Mouse (Mus musculus): ENCODE measurements around the gene Fbxo10.
"Not testable (repeated sequence)": the region's sequence is repeated elsewhere in the genome, so short reads cannot be mapped to it uniquely, and the experiment has no call there.

Gene Fbxo10

DNA sequence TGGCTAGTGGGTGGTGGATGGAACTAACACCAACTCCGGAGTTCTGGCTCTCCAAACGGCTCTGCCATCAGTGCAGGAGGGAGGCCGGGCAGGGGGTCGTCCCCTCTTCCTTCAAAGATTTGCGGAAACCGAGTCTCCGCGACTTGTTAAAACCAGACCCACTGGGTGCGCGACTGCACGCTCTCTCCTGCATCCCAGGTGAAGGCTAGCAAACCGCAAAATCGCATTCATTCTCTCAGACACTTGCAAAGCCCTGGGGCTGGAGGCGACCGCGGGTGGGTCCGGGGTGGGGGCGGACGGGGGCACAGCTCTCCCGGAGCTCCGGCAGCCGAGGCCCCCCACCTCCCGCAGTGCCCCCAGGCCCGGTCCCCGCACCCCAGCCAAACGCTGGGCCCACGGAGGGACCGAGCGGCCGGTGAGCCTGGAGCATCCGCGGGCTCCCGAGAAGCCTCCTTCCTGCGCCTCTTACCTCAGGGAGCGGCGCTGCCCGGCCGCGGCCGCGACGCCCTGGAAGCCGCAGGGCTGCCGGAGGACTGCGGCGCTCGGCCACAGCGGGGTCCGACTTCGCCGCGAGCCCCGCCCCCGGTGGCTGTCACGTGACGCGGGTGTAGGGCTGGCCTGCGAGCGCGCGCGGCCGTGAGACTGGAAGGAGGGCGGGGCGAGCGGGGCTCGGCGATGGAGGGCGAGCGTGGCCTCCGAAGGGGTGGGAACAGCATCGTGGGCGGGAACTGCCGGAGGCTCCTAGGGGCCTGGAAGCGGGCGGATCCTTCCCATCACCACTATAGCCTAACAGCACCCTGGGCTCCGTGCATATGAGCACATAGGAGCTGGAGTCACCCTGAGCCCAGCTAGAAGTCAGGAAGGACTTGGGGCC, at the start of gene Fbxo10:
Gene Fbxo10, minus strand, starts transcription at position 584 of the 874 bp plus-strand sequence.
- peak; percentile 96 for DNase-seq (ENCODE audit: low read depth)

DNA sequence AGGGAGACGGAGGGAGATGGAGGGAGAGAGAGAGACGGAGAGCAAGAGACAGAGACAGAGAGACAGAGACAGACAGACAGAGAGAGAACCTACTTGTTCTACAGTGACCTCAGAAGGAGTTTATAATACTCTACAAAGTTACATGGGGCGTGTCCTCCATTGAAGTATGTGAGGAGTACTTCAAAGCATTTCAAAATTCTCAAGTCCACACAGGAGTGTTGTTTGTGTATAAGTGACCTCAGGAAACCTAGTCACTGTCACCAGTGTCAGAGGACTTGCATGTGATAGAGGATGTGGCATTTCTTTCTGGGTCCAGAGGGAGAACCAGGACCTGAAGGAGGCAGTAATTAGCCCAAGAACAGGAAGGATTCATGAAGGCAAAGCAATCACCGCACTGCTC, 46.6 kb upstream of the Fbxo10 start:
- DNase-seq (ENCODE audit: low read depth): no peak

DNA sequence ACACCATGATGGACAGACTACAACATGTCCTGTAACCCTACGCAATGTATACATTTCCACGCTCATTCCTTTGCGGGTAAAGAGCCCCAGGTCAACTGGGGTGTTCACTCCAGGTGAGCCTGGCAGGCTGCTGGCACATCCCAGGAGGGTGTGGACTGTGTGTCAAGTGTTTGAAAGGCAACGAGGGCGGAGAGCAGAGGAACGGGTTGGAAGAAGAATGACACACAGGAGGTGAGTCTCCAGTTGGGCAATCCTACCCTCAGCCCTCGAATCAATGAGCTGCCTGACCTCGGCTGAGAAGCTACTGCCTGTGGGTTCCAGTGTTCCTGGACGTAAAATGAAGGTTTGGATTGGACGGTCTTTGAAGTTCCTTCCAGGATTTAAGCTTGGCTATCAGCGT, 36.9 kb upstream of the Fbxo10 start:
- no peak for DNase-seq (ENCODE audit: low read depth)

DNA sequence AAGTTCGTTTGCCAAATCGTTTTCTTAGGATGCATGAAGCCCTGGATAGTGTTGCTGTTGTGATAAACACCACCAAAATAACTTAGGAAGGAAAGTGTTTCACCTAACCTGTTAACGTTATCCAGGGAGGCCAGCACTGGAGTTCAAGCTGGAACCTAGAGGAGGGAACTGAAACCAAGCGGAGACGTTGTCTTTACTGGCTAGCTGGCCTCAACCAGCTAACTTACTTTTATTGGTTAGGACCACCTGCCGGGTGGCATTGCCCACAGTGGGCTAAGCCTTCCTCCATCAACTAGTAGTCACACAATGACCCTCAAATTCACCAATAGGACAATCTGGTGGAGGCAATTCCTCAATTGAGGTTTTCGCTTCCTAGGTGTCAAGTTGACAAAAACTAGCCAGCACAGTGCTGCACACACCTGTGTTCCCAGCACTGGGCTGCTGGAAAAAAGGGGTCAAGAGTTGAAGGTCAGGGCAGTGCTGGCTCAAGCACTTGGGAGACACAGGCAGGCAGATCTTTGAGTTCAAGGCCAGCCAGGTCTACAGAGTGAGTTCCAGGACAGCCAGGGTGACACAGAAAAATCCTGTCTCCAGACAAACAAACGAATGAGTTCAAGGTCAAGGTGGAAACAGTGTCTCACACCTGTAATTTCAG, 24.2 kb upstream of the Fbxo10 start:
- DNase-seq (ENCODE audit: low read depth): no peak

DNA sequence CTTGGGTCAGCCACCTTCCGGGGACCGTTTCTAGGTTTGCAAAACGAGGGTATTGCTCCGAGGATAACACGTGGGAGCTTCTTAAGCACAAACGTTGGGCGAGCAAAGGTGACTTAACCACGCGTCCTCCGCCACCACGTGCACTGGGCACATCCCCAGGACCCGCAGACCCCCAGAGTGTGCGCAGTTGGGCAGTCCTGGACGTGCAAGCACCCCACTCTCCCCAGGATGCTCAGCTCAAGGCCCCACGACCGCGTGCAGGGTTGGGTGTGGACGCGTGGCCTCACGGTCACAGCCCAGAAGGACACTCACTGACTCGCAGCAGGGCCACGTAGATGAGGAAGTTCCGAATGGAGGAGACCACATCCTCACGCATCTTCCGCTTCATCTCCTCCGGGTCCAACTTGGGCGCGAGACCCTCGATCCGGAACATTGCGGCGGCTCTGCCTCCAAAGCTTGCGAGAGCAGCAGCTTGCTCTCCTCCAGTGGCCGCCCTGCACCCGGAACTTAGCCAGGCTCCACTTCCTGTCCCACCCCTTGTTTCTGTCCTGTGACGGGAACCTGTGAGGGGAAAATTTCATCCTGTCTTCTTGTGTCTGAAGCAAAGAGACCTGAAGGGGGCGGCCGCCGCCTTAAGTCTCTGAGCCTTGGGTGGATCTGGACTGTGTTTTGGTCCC, 23.3 kb upstream of the Fbxo10 start, which contains the start of gene Tomm5:
Gene Tomm5, minus strand, starts transcription at position 514 of the 677 bp plus-strand sequence.
- DNase-seq (ENCODE audit: low read depth): peak; percentile 93

DNA sequence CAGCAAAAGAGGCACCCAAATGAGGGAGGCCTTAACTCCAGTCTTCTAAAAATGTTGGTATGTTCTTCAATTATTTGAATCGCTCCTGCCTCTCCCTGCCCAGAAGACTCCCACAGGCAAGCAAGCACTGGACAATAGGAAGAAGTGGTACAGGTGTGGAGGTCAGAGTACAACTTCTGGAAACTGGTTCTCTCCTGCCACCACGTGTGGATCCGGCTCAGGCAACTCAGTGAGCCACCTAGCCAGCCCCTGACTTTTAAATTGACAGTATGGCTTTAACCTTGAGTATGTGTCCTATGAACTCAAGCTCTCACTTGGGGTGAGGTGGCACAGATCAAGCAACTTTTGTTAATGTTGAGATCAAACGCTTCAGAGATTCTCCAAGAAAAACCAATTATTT, 22.7 kb upstream of the Fbxo10 start:
- DNase-seq (ENCODE audit: low read depth): no peak

DNA sequence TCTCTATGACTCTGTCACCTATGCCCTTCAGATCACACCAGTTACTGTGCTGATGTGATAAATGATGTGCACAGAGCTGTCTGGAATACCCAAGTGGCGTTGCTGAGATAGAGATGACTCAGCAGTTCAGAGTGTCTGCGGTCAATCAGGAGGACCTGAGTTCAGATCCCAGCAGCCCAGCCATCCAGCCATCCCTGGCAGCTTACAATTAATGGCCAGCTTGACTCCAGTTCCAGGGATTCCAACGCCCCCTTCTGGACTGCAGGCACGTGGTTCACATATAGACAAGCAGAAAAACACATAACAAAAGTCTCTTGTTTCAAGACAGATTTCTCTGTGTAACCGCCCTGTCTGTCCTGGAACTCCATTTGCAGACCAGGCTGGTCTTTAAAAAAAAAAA, 22.0 kb upstream of the Fbxo10 start:
- peak; percentile 37 for DNase-seq (ENCODE audit: low read depth)

DNA sequence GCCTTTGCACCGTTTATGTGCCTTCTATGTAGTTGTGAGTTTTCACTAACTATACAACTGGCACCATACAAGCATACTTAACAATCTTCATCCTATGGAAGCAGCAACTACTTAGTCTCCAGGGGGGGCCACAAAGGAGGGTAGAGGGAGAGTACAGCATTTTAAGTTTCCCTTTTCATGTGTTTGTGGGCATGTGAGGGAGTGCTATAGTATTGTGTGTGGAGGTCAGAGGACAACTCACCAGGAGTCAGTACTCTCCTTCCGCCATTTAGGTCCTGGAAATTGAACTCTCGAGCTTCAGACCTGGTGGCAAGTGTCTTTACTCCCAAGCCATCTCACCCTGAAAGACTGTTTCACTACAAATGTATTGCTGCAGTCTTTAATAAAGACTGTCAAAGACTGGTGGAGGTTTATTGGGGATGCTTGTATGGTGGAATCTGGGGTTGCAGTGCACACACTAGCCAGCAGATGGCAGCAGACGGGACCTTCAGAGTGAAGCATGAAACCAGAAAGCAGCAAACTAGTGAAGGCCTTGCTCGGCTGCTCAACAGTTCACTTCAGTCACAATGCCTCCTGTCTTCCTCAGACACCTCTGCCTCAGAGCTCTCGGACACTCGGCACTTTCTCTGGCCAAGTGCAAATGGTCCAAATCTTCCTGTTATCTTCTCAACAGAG, 12.9 kb upstream of the Fbxo10 start:
- DNase-seq (ENCODE audit: low read depth): peak; percentile 86

DNA sequence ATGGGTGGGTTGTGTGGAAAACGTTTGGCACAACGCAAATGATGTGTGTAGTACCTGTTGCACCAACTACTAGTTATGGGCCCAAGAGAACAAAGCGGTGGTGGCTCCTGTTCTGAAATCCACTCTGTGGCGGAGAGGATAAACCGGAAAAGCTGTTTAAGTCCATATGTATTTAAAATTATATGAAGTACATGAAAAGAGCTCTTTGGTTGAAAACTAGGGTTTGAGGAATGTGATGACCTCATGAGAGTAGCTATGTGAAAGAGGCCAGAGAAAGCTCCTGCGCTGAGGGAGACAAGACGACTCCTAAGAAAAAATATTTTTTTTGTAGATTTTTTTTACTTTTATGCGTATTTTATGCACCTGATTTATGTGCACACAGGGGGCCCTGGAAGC, 489 bp upstream of the Fbxo10 start:
- peak; percentile 46 for DNase-seq (ENCODE audit: low read depth)

DNA sequence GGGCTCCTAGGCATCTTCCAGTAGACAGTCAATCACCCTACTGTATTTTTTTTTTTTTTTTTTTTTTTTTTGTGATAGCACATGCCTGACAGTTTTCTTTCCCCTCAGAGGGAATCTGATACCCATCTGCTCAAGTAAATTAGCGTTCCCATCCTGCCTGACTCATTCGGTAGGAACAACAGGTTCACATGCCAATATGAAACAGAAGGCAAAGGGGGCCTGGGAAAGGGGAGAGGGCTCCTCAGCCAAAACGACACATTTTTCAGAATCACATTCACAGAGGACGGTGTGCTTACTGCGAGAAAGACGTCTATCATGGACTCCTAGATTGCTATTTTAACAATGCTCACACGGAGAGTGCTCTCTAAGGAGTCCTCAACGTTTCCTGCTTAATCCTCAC, 917 bp downstream of the Fbxo10 start:
- peak; percentile 38 for DNase-seq (ENCODE audit: low read depth)

DNA sequence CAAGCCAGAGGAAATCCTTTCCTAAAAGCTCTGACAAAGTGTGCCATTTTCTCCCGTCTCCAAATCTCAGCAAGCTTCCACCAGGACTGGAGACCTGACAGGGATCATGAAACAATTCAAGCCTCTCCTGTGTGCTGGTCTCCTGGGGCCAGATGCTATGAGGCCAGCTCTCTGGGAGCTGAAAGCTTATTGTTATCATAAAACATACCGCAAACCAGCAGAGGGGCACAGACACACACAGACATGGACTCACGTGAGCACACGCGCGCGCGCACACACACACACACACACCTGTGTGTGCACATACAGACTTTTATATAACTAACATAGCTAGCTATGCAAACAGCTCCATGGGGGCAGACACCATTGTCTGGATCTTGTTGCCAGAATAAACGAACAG, 1.5 kb downstream of the Fbxo10 start:
- no peak for DNase-seq (ENCODE audit: low read depth)

DNA sequence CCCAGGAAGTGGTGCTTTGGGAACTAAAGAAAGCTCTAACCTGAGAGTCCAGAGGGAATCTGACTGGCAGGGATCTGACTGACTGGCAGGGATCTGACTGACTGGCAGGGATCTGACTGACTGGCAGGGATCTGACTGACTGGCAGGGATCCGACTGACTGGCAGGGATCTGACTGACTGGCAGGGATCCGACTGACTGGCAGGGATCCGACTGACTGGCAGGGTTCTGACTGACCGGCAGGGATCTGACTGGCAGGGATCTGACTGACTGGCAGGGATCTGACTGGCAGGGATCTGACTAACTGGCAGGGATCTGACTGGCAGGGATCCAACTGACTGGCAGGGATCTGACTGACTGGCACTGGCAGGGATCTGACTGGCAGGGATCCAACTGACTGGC, 3.4 kb downstream of the Fbxo10 start:
- DNase-seq (ENCODE audit: low read depth): not testable (repeated sequence)

DNA sequence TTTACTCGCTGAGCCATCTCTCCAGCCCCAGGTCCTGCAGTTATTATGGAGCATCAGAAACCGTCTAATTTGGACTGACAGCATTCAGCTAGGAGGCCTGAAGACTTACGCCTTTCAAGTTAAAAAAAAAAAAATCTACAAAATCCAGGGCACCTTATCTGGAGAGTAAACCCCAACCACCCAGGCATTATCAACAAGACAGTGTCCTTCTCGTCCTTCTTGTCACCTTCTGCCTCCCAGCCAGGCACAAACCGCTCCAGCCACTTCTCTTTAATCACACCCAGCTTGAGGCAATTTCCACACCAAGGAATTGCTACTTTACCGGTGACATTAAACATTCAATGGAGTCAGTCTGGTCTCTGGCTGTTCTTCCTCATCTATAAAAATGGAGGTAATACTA, 10.9 kb downstream of the Fbxo10 start:
- no peak for DNase-seq (ENCODE audit: low read depth)

DNA sequence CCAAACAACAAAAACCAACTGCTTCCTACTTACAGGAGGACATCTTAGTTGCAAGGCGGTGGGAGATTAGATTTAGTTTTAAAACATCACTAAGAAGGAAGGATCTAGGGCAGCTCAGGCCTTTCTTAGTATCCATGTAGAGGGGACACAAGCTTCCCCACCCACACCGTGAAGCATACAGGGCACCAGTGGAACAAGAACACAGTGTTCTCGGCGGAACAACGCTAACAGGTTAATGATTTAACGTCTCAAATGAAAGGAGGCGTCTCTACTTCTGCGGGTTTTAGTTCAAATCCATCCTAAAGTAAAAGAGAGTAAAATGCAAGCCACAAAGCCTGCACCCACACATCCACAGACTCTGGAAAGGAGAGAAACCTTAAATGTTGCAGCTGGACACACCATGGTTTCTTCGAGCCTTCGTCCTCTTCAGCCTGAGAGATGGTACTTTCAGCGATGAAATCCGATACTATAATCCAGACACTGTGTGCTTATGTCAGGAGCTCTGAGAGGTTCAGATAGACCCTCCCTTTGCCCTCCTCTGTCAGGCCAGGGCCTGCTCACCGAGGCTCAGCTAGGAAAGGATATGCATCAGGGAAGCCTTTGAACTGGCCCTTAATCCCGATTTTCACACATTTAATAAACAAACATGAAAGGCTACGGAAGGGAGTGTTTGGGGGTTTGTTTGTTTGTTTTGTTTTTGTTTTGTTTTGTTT, 12.0 kb downstream of the Fbxo10 start:
- DNase-seq (ENCODE audit: low read depth): no peak

DNA sequence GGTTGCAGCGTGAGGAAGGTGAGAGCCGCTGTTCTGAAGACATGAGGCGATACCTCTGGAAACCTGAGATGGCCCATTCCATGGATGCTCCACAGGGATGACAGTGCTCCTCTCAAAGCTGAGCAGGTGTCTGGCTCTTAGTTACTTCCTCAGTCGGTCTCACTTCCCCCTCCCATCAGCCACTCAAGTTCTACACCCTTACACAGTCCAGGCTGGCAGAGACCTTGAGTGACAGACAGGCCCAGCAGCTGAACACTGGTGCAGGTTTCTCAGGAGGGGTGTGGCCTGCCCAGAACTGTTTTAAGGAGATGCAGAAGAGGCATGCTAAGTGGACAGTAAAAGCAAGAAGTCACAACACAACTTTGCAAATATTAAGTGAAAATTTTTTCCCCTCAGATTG, 16.7 kb downstream of the Fbxo10 start:
- DNase-seq (ENCODE audit: low read depth): no peak

DNA sequence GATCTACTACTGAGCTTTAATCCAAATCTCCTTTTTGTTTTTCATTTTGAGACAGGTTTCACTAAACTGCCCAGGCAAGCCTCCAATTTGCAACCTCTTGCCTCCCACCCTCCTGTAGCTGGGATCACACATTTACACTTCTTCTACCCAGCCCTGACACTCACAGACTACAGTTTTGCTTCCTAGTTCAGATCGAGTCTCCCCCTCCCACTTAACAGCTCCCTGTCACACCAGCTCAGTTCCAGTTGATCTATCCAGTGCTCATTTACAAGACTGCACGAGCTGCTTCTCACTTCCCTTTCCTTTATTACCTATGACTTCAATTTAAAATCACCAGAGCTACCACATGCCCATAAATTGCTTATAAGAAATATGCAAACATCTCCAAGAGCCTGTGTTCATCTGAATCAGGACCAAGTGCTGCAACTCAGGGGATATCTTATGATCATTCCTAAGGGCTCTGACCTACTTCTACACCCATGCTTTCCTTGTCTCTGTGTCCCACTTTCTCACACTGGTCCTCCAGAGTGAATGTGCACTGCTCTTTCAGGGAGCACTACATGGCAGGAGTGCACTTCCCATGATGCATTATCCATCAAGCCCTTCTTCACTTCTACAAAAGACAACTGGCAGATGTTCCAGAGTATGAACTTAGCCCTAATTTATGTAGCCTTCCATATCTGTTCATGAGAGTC, 18.2 kb downstream of the Fbxo10 start:
- DNase-seq (ENCODE audit: low read depth): no peak

DNA sequence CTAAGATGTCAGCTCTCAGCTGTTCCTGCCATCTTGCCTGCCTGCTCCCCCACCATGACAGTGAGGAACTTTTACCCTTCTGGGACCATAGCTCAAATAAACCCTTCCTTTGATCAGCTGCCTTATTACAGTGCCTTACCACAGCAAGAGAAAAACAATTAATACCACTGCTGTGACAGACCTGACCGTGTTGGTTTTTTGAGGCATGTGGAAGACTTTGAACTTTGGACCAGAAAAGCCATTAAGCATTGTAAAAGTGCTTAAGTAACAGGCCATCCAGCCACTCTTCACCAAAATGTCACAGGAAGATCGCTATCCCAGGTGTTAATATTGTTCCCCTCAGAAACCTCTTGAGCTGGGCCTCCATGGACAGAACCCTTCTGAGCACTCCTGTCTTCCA, 19.8 kb downstream of the Fbxo10 start:
- DNase-seq (ENCODE audit: low read depth): no peak

DNA sequence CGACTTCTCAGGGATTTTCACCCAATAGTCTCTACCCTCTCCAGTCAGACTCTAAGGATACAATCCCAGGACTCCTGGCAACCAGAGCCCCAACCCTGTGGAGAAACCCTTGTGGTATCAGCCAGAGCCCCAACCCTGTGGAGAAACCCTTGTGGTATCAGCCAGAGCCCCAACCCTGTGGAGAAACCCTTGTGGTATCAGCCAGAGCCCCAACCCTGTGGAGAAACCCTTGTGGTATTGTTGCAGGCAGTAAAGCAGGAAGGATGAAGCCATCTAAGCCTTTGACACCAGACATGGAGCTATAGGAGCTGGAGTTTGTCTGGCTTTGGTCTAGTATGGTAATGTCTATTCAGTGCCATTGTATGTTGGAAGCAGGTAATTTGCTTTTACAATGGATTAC, 20.6 kb downstream of the Fbxo10 start:
- not testable (repeated sequence) for DNase-seq (ENCODE audit: low read depth)

DNA sequence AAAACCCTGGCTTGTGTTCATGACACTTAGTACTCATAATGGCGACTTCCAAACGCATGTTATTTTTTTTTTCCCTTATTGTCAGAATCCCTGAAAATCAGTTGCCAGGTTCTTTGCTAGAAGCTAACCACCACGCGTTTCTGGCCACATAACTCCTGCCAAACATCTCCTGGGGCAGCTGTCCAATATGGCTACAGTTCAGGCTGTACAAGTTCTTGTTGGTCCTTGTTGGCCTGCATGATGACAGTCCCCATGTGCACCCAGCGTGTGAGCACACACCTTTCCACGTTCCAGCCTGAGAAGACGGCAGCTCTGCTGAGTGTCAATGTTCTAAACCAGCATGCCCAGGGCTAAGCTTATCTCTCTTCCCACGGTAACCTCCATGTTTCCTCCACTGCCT, 29.0 kb downstream of the Fbxo10 start:
- DNase-seq (ENCODE audit: low read depth): no peak

DNA sequence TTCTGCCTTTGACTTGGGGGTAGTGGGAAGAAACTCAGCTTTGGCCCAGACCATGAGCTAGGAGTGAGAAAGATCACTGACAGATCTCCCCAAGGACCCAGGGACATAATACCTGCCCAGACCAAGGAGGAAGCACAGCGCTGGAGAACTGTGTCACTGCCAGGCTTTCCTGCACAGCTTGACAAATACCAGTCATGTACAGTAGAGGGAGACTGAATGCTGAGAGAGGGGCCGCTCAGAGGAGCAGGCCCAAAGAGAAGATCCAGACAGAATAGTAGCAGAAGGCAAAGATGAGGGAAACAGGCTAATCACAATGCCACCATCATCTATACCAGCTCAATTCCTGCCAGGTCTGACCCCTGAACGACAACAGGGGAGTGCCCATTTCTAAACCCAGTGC, 29.5 kb downstream of the Fbxo10 start:
- DNase-seq (ENCODE audit: low read depth): peak; percentile 13

DNA sequence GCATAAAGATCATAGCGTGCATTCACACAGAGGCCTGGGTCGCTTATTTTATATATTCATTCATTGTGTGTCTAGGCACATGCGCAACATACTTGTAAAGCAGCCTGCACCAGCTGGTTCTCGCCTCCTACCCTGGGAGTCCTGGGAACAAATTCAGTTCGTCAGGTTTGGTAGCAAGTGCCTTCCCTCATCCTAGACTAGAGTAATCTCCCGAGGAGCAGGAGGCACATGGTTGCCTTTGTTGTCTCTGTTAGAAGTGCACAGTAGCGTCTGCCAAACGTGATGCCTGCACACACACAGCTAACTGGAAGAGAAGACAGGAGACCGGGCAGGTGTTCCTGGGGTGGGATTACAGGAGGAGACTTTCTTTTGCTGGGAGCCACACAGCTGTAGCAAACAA, 36.4 kb downstream of the Fbxo10 start:
- DNase-seq (ENCODE audit: low read depth): no peak
